Mouse (Mus musculus) limb, embryonic 13.5 days (tissue): ENCODE results near the gene Larp4b. TPM values are rescaled to one million over a fixed set of nuclear protein-coding genes. Genes with fewer than 3 reads are reported as not detected.

ENCODE experiments used
- ATAC-seq: fragments of 200-750 bp; cut with Nextera tagmentation; 2 replicates; pipeline ENCODE4 v1.8.0; 2017; ENCODE audit warnings: low read depth, moderate number of reproducible peaks, moderate TSS enrichment; ENCODE audit not compliant: low FRiP score
- H3K27ac ChIP-seq: fragments of 300-500 bp; sonication (generic); 2 replicates; pipeline ENCODE4 v1.5.1; 2015; ENCODE audit warnings: inconsistent platforms, mild to moderate bottlenecking, moderate library complexity
- H3K27me3 ChIP-seq: fragments of 300-500 bp; sonication (generic); 2 replicates; pipeline ENCODE4 v1.6.1; 2015; ENCODE audit warnings: mild to moderate bottlenecking, inconsistent platforms
- H3K36me3 ChIP-seq: fragments of 300-500 bp; sonication (generic); 2 replicates; pipeline ENCODE4 v1.6.1; 2015; ENCODE audit warnings: inconsistent platforms, mild to moderate bottlenecking, moderate library complexity
- H3K4me1 ChIP-seq: fragments of 300-500 bp; sonication (generic); 2 replicates; pipeline ENCODE4 v1.6.1; 2015; ENCODE audit warnings: inconsistent platforms
- H3K4me2 ChIP-seq: fragments of 300-500 bp; sonication (generic); replicated peaks from 2 replicates; pipeline ENCODE4 v1.6.1; 2015; ENCODE audit warnings: inconsistent platforms, mild to moderate bottlenecking, moderate library complexity
- H3K4me3 ChIP-seq: fragments of 300-500 bp; sonication (generic); 2 replicates; pipeline ENCODE4 v1.5.1; 2015; ENCODE audit warnings: moderate library complexity, mild to moderate bottlenecking, inconsistent platforms
- H3K9ac ChIP-seq: fragments of 300-500 bp; sonication (generic); 2 replicates; pipeline ENCODE4 v1.6.1; 2015; ENCODE audit warnings: mild to moderate bottlenecking, inconsistent platforms
- H3K9me3 ChIP-seq: fragments of 300-500 bp; sonication (generic); 2 replicates; pipeline ENCODE4 v1.6.1; 2016; ENCODE audit warnings: inconsistent platforms
- WGBS: fragments of 180-500 bp; shearing (Covaris S2); methylation state at CpG from one replicate; pipeline ENCODE4 v1.1.7; 2015; 5-methylcytosine and 5-hydroxymethylcytosine counted together
- polyA plus RNA-seq: library from polyadenylated mRNA; unstranded; fragments of >200 nt; fragmentation: Nextera tagmentation; extraction: Ambion mirVana; gene quantifications from 2 replicates; pipeline ENCODE4 v1.2.1, GENCODE M21; 2015

The Larp4b gene
- polyA plus RNA-seq, 1 experiment from 2014 or later: 29.6 TPM

DNA sequence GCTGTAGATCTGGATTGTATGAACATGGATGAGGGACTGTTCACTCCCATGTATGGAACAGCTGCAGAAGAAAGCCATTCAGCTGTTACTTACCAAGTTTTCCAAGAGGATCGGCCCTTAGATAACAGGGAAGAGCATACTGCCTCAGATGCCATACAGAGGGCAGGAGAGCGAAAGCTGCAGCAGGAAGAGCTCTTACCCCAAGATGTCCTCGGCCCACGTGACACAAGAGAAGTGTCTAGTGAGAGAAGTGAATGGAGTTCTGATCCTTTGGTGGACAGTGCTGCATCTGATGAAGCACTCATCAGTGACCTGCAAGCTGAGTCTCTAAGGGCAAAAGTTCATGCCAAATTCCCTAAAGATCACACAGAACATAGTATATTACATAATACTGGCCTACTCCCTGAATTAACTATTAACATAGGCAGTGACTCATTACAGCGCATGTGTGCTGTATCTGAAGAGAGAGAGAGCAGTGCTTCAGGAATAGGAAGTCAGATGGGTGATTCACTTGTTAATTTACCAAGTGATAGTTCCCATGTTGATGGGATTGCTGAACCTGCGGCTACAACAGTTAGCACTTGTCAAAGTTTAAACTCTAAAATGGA lies 35.1 kb downstream of the Larp4b start:
- no peaks in the 10 kb centered on the region for H3K27me3 ChIP-seq
- H3K4me1 ChIP-seq: no peaks in the 10 kb centered on the region
- ATAC-seq: no peak
- H3K27ac ChIP-seq: no peak overlapping the region
- no peak overlapping the region for H3K4me3 ChIP-seq
- 89% methylated on average over 6 of the region's 6 CpGs for WGBS
- peaks cover 58% of the 10 kb centered on the region for H3K36me3 ChIP-seq
- H3K4me2 ChIP-seq: no peak overlapping the region
- H3K9ac ChIP-seq: no peak overlapping the region
- no peaks in the 10 kb centered on the region for H3K9me3 ChIP-seq

GRCm38 (mm10) chr13:9134421-9134820 lies 40.7 kb downstream of the Larp4b start:
- Histone ChIP-seq H3K36me3 (peaks cover 51% of the 10 kb centered on the region), H3K4me2 (no peak overlapping the region), H3K27me3 (no peaks in the 10 kb centered on the region), H3K9me3 (no peaks in the 10 kb centered on the region), H3K27ac (no peak overlapping the region), H3K4me1 (no peaks in the 10 kb centered on the region), H3K9ac (no peak overlapping the region), H3K4me3 (no peak overlapping the region)
- no peak for ATAC-seq
- 84% methylated on average over 2 of the region's 2 CpGs for WGBS

DNA sequence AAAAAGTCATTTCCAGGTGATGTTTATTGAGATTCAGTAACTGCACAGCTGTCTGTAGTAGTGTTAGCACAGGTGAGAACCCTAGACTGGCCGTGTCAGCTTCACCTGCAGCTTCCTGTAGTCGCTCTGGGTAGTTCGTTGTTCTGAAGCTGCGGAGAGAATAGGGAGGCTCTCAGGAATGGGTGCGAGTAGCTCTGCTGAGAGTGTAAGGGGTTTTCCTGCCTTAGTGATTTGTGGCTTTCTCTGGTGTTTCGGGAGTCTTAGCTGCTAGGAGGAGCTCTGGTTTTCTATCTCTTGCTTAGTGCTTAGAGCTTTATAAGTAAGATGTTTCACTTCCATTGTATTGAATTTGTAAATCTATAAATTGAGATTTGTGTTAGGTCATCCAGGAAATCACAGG lies 42.4 kb downstream of the Larp4b start:
- H3K27me3 ChIP-seq: no peaks in the 10 kb centered on the region
- H3K9me3 ChIP-seq: no peaks in the 10 kb centered on the region
- no peaks in the 10 kb centered on the region for H3K4me1 ChIP-seq
- WGBS: 88% methylated on average over 6 of the region's 6 CpGs
- H3K4me2 ChIP-seq: no peak overlapping the region
- no peak overlapping the region for H3K4me3 ChIP-seq
- no peak for ATAC-seq
- peaks cover 51% of the 10 kb centered on the region for H3K36me3 ChIP-seq
- H3K27ac ChIP-seq: no peak overlapping the region
- H3K9ac ChIP-seq: no peak overlapping the region

GRCm38 (mm10) chr13:9136733-9137132 lies 43.1 kb downstream of the Larp4b start:
- Histone ChIP-seq H3K27me3 (no peaks in the 10 kb centered on the region), H3K9me3 (no peaks in the 10 kb centered on the region), H3K4me1 (no peaks in the 10 kb centered on the region), H3K4me2 (no peak overlapping the region), H3K27ac (no peak overlapping the region), H3K36me3 (peaks cover 54% of the 10 kb centered on the region), H3K9ac (no peak overlapping the region), H3K4me3 (no peak overlapping the region)
- ATAC-seq: no peak
- 67% methylated on average over 4 of the region's 4 CpGs for WGBS

GRCm38 (mm10) chr13:9139466-9139991 lies 45.8 kb downstream of the Larp4b start:
- Histone ChIP-seq H3K27ac (no peak overlapping the region), H3K9ac (no peak overlapping the region), H3K4me2 (no peak overlapping the region), H3K27me3 (no peaks in the 10 kb centered on the region), H3K4me1 (no peaks in the 10 kb centered on the region), H3K36me3 (peaks cover 71% of the 10 kb centered on the region), H3K4me3 (no peak overlapping the region), H3K9me3 (no peaks in the 10 kb centered on the region)
- WGBS: 84% methylated on average over 6 of the region's 6 CpGs
- ATAC-seq: no peak

DNA sequence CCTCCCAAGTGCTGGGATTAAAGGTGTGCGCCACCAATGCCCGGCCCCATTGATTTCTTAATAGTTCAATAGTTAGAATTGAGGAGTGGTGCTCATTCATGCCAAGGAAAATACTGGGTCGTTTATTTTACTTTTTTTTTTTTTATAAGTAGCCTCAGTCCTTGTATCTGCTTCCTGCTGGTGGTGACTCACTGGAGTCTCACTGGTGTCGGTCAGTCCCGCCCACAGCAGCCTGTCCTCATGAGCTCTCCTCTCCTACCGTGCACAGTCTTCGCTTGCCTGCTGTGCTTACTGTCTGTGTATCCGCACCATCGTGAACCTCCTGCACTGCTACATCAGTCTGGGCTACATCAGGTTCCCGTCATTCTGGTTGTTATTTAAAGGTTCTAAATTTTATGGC lies 46.5 kb downstream of the Larp4b start:
- no peak for ATAC-seq
- H3K36me3 ChIP-seq: peaks cover 74% of the 10 kb centered on the region
- no peak overlapping the region for H3K9ac ChIP-seq
- H3K4me1 ChIP-seq: no peaks in the 10 kb centered on the region
- H3K9me3 ChIP-seq: no peaks in the 10 kb centered on the region
- no peak overlapping the region for H3K4me3 ChIP-seq
- 86% methylated on average over 10 of the region's 10 CpGs for WGBS
- no peaks in the 10 kb centered on the region for H3K27me3 ChIP-seq
- no peak overlapping the region for H3K27ac ChIP-seq
- no peak overlapping the region for H3K4me2 ChIP-seq

GRCm38 (mm10) chr13:9142371-9142770 lies 48.7 kb downstream of the Larp4b start:
- no peak overlapping the region for H3K9ac ChIP-seq
- H3K4me1 ChIP-seq: no peaks in the 10 kb centered on the region
- H3K4me2 ChIP-seq: no peak overlapping the region
- no peaks in the 10 kb centered on the region for H3K27me3 ChIP-seq
- ATAC-seq: no peak
- H3K36me3 ChIP-seq: peaks cover 83% of the 10 kb centered on the region
- 83% methylated on average over 2 of the region's 2 CpGs for WGBS
- no peaks in the 10 kb centered on the region for H3K9me3 ChIP-seq
- H3K4me3 ChIP-seq: no peak overlapping the region
- no peak overlapping the region for H3K27ac ChIP-seq

DNA sequence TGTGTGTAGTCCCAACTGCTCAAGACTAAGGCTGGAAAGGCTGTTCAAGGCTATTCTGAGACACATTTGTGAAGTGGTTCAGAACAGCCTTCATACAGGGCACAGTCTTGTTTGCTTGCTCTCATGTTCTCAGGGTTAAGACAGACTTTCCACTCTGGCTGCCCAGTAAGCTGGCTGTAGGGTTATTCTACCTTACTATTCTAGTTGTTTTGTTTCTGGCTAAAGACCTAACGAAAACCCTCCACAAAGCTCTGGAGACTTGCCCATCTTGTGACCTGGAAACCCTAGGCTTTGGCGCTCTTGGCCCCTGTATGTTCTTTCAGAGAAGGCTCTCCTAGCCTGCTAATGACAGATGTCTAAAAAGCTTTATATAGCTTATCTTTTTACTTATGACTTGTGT lies 55.1 kb downstream of the Larp4b start:
- Histone ChIP-seq H3K4me1 (peaks cover 6% of the 10 kb centered on the region), H3K4me2 (no peak overlapping the region), H3K36me3 (peaks cover 69% of the 10 kb centered on the region), H3K9ac (no peak overlapping the region), H3K4me3 (no peak overlapping the region), H3K27me3 (no peaks in the 10 kb centered on the region), H3K9me3 (no peaks in the 10 kb centered on the region), H3K27ac (no peak overlapping the region)
- no peak for ATAC-seq
- WGBS: 96% methylated on average over 2 of the region's 2 CpGs

- Histone ChIP-seq H3K4me1 (peaks cover 6% of the 10 kb centered on the region), H3K36me3 (peaks cover 69% of the 10 kb centered on the region), H3K4me3 (no peak overlapping the region), H3K27me3 (no peaks in the 10 kb centered on the region), H3K9ac (no peak overlapping the region), H3K9me3 (no peaks in the 10 kb centered on the region), H3K4me2 (no peak overlapping the region), H3K27ac (no peak overlapping the region)
- WGBS: 74% methylated on average over 7 of the region's 7 CpGs
- ATAC-seq: no peak
These were observed 56.0 kb downstream of the Larp4b start for GRCm38 (mm10) chr13:9149473-9150217.

- ATAC-seq: no peak
- no peaks in the 10 kb centered on the region for H3K27me3 ChIP-seq
- no peak overlapping the region for H3K27ac ChIP-seq
- H3K4me1 ChIP-seq: peaks cover 6% of the 10 kb centered on the region
- H3K9me3 ChIP-seq: no peaks in the 10 kb centered on the region
- H3K9ac ChIP-seq: no peak overlapping the region
- no peak overlapping the region for H3K4me3 ChIP-seq
- peaks cover 69% of the 10 kb centered on the region for H3K36me3 ChIP-seq
- WGBS: 48% methylated on average over 6 of the region's 6 CpGs
- H3K4me2 ChIP-seq: no peak overlapping the region
These were observed 57.4 kb downstream of the Larp4b start for GRCm38 (mm10) chr13:9151100-9151499.

DNA sequence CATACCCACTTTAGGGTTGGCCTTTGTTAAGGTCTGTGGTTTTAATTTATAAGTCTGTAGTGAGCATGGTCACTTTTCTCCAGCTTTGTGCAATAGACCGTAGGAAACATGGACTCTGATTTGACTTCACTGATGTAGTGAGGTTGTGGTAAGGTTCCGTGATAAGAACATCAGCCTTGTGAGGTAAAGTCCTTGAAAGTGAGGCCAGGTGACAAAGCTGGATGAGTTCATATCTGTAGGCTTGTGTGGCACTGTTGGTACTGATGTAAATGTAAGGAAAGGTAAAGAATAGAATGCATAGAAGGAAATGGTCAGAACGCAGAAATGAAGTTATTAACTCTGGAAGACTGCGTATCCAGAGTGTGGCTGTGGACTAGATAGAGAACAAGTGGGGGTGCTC lies 57.9 kb downstream of the Larp4b start:
- ATAC-seq: no peak
- Histone ChIP-seq H3K9ac (no peak overlapping the region), H3K36me3 (peaks cover 69% of the 10 kb centered on the region), H3K4me2 (no peak overlapping the region), H3K4me1 (peaks cover 6% of the 10 kb centered on the region), H3K4me3 (no peak overlapping the region), H3K27ac (no peak overlapping the region), H3K9me3 (no peaks in the 10 kb centered on the region), H3K27me3 (no peaks in the 10 kb centered on the region)
- 88% methylated on average over 4 of the region's 4 CpGs for WGBS

DNA sequence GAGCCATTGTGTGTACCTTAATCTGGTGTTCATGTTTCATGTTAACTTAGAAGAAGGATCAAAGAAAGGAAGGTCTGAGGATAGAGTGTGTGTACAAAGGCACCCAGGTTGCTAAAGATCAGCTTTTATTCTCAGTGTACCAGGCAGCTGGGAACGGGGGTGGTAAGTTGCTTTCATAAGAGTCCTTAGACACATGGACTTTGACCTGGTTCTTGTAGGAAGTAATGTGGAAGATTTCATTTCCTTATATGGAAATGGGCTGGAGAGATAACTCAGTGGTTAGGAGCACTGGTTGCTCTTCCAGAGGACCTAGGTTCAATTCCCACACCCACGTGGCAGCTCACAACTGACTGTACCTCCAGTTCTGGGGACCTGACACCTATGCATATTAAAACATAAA lies 58.6 kb downstream of the Larp4b start:
- no peak overlapping the region for H3K9ac ChIP-seq
- no peak overlapping the region for H3K27ac ChIP-seq
- H3K4me3 ChIP-seq: no peak overlapping the region
- no peaks in the 10 kb centered on the region for H3K9me3 ChIP-seq
- ATAC-seq: no peak
- 96% methylated on average over 2 of the region's 2 CpGs for WGBS
- peaks cover 6% of the 10 kb centered on the region for H3K4me1 ChIP-seq
- peaks cover 68% of the 10 kb centered on the region for H3K36me3 ChIP-seq
- no peaks in the 10 kb centered on the region for H3K27me3 ChIP-seq
- H3K4me2 ChIP-seq: no peak overlapping the region
